Mouse (Mus musculus): ENCODE data around the gene Gprc5c.

Gene Gprc5c

GRCm38 (mm10) chr11:114867361-114868235, 16.6 kb downstream of the Gprc5c start:
- no peak for DNase-seq (ENCODE audit: low read depth, low spot score)

GRCm38 (mm10) chr11:114868280-114868679, 17.3 kb downstream of the Gprc5c start:
- DNase-seq (ENCODE audit: low read depth, low spot score): no peak

DNA sequence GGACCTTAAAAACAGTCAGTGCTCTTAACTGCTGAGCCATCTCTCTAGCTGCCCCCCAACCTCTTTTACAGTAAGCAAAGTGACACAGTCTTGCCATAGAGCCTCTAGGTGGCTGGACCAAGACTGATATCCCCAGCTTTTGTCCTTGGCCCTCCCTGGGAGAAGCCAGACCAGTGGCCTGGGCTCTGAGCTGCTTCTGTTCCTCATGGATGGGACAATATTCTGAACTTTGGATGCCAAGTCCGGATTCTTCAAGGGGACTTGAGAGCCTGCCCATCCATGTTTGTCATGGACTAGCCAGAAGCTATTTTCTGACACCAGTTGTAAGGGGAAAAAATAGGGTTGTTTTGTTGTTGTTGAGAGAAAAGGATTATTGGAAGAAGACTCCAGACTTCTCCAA, 18.8 kb downstream of the Gprc5c start:
- DNase-seq (ENCODE audit: low read depth, low spot score): no peak

DNA sequence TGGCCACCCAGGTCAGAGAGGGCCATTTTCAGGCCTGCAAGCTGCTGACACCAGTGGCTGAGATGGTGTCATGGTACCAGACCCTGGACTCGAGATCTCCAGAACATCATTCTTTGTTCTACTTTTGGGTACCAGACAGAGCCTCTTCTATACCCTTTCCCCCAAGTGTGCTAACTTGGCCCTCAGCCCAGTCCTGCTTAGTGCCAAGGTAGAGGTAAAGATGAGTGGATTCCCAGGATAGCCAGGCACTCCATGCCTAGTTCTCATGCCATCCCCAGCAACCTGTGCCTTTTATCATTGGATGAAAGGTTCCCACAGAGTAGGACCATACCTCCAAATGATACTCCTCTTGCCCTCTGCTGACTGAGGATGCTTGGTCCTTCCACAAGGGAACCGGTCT, 20.6 kb downstream of the Gprc5c start:
- no peak for DNase-seq (ENCODE audit: low read depth, low spot score)

DNA sequence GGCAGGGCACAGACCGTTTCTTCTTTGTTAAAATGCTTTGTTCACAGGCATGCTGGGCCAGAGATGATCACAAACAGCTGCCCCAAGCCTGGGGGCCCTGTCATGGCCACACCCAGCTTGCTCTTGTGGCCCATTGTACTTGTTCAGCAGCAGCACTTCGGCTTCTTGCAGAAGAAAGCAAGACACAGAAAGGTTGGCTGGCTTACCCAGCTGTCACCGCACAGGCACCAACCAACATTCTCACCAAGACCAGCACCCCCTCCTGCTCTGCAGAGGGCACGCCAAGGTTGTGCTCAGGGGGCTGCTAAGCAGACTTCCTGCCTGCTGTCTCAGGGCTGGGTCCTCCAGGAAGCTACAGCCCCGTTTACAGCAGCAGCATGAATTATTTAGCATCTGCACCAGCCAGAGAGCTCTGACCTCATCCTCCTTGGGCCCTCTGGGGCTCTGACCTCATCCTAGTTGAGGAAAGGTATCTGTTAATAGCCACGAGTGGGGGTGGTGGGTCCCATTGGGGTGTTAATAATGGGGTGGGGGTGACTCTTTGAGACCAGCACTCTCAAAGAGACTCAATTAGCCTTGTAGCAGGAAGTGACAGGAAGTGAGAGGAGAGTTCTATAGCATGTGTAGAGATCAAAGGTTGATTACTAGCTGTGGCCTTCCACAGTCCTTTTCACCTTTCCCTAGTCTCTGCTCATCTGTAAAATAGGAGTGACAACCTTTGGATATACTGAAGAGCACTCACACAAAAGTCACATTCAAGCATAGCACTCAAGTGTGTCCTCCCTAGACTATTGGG, 22.3 kb downstream of the Gprc5c start:
- DNase-seq (ENCODE audit: low read depth, low spot score): peak; percentile 73

DNA sequence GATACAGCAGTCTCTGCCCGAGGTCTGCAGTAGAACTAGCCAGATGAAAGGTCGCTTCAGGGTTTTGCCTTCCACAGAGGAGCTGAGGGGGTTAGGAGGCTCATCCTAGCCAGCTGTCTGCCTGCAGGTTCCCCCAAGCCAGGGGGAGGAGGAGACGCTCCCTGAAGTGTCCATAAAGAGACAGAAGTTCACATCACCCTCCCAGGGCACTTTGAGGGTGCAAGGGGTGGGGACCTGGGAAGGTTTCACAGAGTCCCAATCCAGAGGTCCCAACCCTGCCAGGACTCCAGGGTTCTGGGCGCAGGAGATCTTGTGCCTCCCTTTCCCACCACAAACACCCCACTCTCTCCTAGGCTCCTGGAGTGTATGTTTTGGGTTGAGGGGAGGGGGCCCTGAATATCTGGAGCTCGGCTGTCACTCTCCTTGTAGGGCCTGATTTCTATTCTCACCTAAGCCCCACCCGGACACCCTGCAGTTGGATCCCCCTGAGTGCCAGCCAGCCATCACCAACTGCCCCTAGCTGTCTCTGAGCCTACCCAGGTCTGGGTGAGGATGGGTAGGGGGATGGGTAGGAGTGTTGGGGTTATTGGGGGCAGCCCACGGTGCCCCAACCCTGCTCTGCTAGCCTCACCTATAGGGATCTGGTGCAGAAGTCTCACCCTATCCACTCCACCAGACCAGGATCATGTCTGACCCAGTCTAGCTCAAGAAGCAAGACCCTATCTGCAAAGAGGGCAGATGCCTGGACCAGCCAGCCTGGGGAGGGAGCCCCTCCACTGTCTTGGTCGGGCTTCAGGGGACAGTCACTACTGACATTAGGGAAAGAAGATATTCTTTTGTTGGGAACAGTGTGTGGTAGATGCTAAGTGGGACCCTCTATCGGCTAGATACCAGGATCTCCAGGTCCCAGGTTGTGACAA, 23.5 kb downstream of the Gprc5c start:
- no peak for DNase-seq (ENCODE audit: low read depth, low spot score)

GRCm38 (mm10) chr11:114875301-114875801, 24.4 kb downstream of the Gprc5c start:
- DNase-seq (ENCODE audit: low read depth, low spot score): no peak

DNA sequence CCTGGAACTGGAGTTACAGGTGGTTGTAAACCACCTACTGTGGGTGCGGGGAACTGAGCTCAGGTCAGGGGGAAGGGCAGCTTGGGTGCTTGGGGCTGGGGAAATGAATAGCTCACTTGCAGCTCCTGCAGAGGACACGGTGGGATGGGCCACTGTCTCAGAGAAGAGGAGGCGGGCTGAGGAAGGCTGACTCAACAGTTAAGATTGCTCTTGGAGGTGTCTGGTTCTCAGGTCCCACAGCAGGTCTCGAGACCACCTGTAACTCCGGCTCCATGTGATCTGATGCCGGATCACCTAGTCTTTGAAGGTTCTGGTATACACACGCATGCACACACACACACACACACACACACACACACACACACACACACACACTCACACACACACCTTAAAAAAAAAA, 25.2 kb downstream of the Gprc5c start:
- DNase-seq (ENCODE audit: low read depth, low spot score): peak; percentile 75

- DNase-seq (ENCODE audit: low read depth, low spot score): no peak
Observed at GRCm38 (mm10) chr11:114876621-114877020, 25.7 kb downstream of the Gprc5c start.

DNA sequence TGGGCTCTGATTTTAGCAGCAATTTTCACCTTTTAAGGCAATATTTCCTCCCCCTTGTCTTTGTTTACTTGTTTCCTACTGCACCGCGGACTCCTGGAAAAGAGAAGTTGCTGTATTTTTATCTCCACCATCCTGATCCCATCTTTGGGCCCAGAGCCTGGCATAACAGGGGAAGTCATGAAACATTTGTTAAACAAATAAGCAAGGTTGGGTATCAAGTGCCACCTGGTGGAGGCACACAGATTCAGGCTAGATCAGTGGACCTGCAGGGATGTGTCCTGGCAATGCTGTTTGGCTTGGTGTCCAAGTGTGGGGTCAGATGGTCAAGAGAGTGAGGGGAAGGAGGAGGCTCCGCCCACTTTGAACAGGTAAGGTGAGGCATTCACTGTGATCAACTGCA, 26.2 kb downstream of the Gprc5c start:
- DNase-seq (ENCODE audit: low read depth, low spot score): peak; percentile 77

GRCm38 (mm10) chr11:114879666-114880065, 28.7 kb downstream of the Gprc5c start:
- DNase-seq (ENCODE audit: low read depth, low spot score): no peak

- DNase-seq (ENCODE audit: low read depth, low spot score): no peak
Observed at GRCm38 (mm10) chr11:114880185-114880584, 29.2 kb downstream of the Gprc5c start.

DNA sequence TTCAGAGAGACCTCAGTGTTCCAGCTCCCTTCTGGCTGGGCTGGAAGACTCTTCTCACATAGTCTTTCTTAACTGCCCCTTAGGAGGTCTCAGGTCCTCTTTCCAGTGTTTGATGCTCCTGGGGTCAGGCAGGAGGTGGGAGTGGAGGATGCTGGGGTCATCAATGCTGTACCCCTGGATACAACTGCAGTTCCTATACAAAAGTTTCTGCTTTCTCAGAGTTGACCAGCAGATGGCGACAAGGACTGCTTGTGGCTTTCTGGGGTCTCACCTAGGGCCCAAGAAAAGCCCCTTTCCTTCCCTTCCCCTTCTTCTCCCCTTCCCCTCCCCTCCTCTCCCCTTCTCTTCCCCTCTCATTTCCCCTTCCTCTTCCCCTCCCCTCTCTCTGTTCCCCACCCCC, 29.6 kb downstream of the Gprc5c start:
- peak; percentile 70 for DNase-seq (ENCODE audit: low read depth, low spot score)

- peak; percentile 47 for DNase-seq (ENCODE audit: low read depth, low spot score)
Observed at GRCm38 (mm10) chr11:114883251-114883789, 32.4 kb downstream of the Gprc5c start.

DNA sequence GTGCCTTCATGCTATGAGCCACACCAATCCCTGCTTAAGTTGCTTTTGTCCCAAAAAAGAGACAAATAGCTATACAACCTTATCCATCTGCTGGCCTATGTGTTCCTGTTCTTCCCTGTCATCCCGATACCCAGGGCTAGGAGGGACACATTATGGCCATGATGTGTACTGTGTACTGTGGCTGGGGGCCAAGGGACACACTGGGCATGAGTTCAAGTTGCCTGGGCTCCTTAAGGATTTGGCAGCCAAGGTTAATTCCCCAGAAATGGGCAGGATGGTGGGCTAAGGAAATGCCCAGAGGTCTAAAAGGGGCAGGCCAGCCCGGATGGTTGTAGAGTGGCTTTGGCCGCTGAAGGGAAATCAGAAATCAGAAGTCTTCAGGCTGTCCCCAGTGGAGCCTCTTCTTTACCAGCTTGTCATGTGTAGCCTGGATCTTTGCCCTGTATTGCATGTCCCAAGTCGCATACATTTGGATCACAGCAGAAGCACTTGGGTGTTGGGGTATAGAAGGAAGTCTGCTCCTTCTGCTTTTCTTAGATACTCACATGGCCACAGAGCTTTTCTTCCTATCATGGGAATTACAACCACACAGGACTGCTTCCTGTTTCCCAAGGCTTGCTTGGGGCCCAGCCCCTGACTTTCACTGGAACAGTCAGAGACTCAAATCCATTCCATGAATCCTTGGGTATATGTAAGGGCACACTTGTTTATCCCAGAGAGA, 33.6 kb downstream of the Gprc5c start:
- DNase-seq (ENCODE audit: low read depth, low spot score): no peak

GRCm38 (mm10) chr11:114889991-114890518, 39.1 kb downstream of the Gprc5c start, which contains the start of gene Cd300a:
Gene Cd300a, plus strand, starts transcription at chr11:114890041.
- no peak for DNase-seq (ENCODE audit: low read depth, low spot score)

- DNase-seq (ENCODE audit: low read depth, low spot score): no peak
Observed at GRCm38 (mm10) chr11:114890542-114890941, 39.6 kb downstream of the Gprc5c start.

DNA sequence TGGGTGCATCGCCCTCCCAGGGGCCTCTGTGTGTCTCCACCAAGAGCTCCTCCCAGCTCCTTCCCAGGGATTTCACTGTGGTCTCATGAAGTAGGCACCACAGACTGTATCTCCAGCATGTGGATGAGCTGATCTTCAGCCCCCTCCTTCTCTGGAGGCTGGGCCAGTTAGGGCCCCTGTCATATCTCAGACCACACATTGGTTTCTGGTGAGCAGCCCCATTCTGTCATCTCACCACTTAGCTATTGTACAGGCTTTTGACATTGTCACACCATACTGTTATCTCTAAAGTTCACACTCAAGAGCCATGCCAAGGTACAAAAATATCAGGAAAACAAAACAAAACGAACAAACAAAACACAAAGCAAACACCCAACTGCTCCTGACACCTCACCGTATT, 45.1 kb downstream of the Gprc5c start:
- no peak for DNase-seq (ENCODE audit: low read depth, low spot score)

GRCm38 (mm10) chr11:114898026-114898425, 47.1 kb downstream of the Gprc5c start:
- no peak for DNase-seq (ENCODE audit: low read depth, low spot score)

GRCm38 (mm10) chr11:114903224-114903623, 52.3 kb downstream of the Gprc5c start:
- no peak for DNase-seq (ENCODE audit: low read depth, low spot score)
